Mouse (Mus musculus): ENCODE results near the gene Hs6st1. TPM values are rescaled to one million over a fixed set of nuclear protein-coding genes. Genes with fewer than 3 reads are reported as not detected.

Hs6st1 gene
- total RNA-seq, 1 experiment, result 46.3 TPM

DNA sequence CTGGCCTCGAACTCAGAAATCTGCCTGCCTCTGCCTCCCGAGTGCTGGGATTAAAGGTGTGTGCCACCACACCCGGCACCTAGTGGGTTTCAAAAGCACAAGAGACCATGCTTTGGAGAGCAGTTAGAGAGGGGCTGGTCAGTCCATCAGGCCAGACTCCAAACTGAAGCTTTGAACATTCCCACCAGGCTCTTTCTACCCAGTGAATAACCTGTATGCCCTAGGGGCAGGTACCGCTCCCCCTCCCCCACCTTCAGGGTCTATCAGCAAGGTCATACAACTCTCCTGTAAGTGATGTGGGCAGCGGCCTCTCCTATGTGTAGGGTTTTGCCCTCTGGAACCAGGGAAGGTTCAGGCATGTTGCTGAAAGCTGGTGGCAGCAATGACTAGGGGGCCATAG lies 6.0 kb downstream of the Hs6st1 start:
- H3K4me1 ChIP-seq (ENCODE audit: control insufficient read depth in 2 of 2, insufficient read depth in 2 of 2, low read length in 2 of 2, poor library complexity in 1 of 2), result peaks cover 8 to 55% of the 10 kb centered on the region in 2 experiments
- H3K9me3 ChIP-seq (ENCODE audit: control insufficient read depth, insufficient read depth, low read depth, low read length), result no peaks in the 10 kb centered on the region
- H3K9ac ChIP-seq (ENCODE audit: insufficient read depth, low read depth, low read length, poor library complexity, severe bottlenecking), result no peak overlapping the region
- in situ Hi-C loops (cut with MboI; ENCODE audit: low sequenced_read_pairs in 2 of 2, unreplicated experiment in 2 of 2), result no loop called here
- peaks cover 71% of the 10 kb centered on the region for H3K36me3 ChIP-seq (ENCODE audit: control insufficient read depth, insufficient read depth, low read length, poor library complexity, severe bottlenecking)
- DNase-seq (ENCODE audit: low read depth, low spot score), result no peak
- H3K4me3 ChIP-seq (ENCODE audit: insufficient read depth in 1 of 2, low read depth in 1 of 2, low read length in 2 of 2, poor library complexity in 1 of 2, severe bottlenecking in 1 of 2), result no peak overlapping the region
- TF ChIP-seq ZNF384 (IDR thresholded peaks at IDR 0.05; ENCODE audit: low read depth, low read length) (no peak), ZC3H11A (IDR thresholded peaks at IDR 0.05; ENCODE audit: borderline replicate concordance, low read depth, low read length) (no peak), CHD2 (IDR thresholded peaks at IDR 0.05; ENCODE audit: low read depth, low read length) (no peak), MAFK (IDR thresholded peaks at IDR 0.05; ENCODE audit: insufficient read depth, low read depth, low read length) (no peak), HCFC1 (IDR thresholded peaks at IDR 0.05; ENCODE audit: borderline replicate concordance, insufficient read depth, low read length) (no peak)
- no peak overlapping the region for H3K27ac ChIP-seq (ENCODE audit: insufficient read depth, low read depth, low read length, poor library complexity, severe bottlenecking)

DNA sequence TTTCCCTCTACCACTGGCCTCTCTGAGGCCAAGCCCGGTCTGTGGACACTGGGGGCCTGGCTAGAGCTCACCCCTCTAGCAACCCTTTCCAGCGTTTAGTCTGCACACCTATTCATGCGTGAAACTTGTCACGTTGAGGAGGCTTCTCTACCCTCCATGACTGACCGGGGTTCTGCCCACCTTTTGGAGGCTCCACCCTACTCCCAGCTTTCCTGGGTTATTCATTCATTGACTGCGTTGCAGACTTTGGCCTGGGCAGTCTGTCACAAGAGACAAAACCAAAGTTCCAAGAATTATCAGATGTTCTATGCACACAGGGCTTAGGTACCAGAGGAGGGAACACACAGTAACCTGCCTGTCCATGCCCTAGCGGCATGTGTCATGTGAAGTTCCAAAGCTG lies 6.8 kb downstream of the Hs6st1 start:
- Histone ChIP-seq H3K27ac (ENCODE audit: insufficient read depth, low read depth, low read length, poor library complexity, severe bottlenecking) (no peak overlapping the region), H3K4me3 (ENCODE audit: insufficient read depth in 1 of 2, low read depth in 1 of 2, low read length in 2 of 2, poor library complexity in 1 of 2, severe bottlenecking in 1 of 2) (no peak overlapping the region), H3K36me3 (ENCODE audit: control insufficient read depth, insufficient read depth, low read length, poor library complexity, severe bottlenecking) (peaks cover 78% of the 10 kb centered on the region), H3K4me1 (ENCODE audit: control insufficient read depth in 2 of 2, insufficient read depth in 2 of 2, low read length in 2 of 2, poor library complexity in 1 of 2) (peaks cover 9 to 55% of the 10 kb centered on the region in 2 experiments), H3K9me3 (ENCODE audit: control insufficient read depth, insufficient read depth, low read depth, low read length) (no peaks in the 10 kb centered on the region), H3K9ac (ENCODE audit: insufficient read depth, low read depth, low read length, poor library complexity, severe bottlenecking) (no peak overlapping the region)
- no peak for DNase-seq (ENCODE audit: low read depth, low spot score)
- TF ChIP-seq MAFK (IDR thresholded peaks at IDR 0.05; ENCODE audit: insufficient read depth, low read depth, low read length) (no peak), ZNF384 (IDR thresholded peaks at IDR 0.05; ENCODE audit: low read depth, low read length) (no peak), HCFC1 (IDR thresholded peaks at IDR 0.05; ENCODE audit: borderline replicate concordance, insufficient read depth, low read length) (no peak), CHD2 (IDR thresholded peaks at IDR 0.05; ENCODE audit: low read depth, low read length) (no peak), ZC3H11A (IDR thresholded peaks at IDR 0.05; ENCODE audit: borderline replicate concordance, low read depth, low read length) (no peak)
- in situ Hi-C loops (cut with MboI; ENCODE audit: low sequenced_read_pairs in 2 of 2, unreplicated experiment in 2 of 2), result no loop called here

DNA sequence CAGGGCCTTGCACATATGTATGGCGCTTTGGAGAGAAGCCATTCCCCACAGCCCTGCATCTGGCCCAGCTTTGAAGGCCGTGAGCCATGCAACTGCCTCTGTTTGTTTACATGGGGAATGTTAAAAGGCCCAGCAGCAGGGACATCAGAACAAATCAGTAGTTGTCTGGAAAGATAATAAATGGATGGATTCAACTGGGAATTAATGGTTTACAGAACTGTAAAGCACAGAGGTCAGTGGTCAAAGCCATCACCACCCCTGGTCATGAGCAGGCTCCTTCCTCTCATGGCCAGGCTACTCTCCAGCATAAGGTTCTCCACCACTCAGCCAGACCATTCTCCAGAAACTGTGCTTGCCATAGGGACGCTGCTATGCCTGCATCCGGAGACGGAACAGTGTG lies 7.5 kb downstream of the Hs6st1 start:
- Histone ChIP-seq H3K9me3 (ENCODE audit: control insufficient read depth, insufficient read depth, low read depth, low read length) (no peaks in the 10 kb centered on the region), H3K27ac (ENCODE audit: insufficient read depth, low read depth, low read length, poor library complexity, severe bottlenecking) (no peak overlapping the region), H3K4me1 (ENCODE audit: control insufficient read depth in 2 of 2, insufficient read depth in 2 of 2, low read length in 2 of 2, poor library complexity in 1 of 2) (peaks cover 8 to 49% of the 10 kb centered on the region in 2 experiments), H3K36me3 (ENCODE audit: control insufficient read depth, insufficient read depth, low read length, poor library complexity, severe bottlenecking) (peaks cover 78% of the 10 kb centered on the region), H3K9ac (ENCODE audit: insufficient read depth, low read depth, low read length, poor library complexity, severe bottlenecking) (no peak overlapping the region), H3K4me3 (ENCODE audit: insufficient read depth in 1 of 2, low read depth in 1 of 2, low read length in 2 of 2, poor library complexity in 1 of 2, severe bottlenecking in 1 of 2) (no peak overlapping the region)
- TF ChIP-seq ZNF384 (IDR thresholded peaks at IDR 0.05; ENCODE audit: low read depth, low read length) (no peak), CHD2 (IDR thresholded peaks at IDR 0.05; ENCODE audit: low read depth, low read length) (no peak), ZC3H11A (IDR thresholded peaks at IDR 0.05; ENCODE audit: borderline replicate concordance, low read depth, low read length) (no peak), HCFC1 (IDR thresholded peaks at IDR 0.05; ENCODE audit: borderline replicate concordance, insufficient read depth, low read length) (no peak), MAFK (IDR thresholded peaks at IDR 0.05; ENCODE audit: insufficient read depth, low read depth, low read length) (no peak)
- DNase-seq (ENCODE audit: low read depth, low spot score), result no peak
- in situ Hi-C loops (cut with MboI; ENCODE audit: low sequenced_read_pairs in 2 of 2, unreplicated experiment in 2 of 2), result no loop called here

DNA sequence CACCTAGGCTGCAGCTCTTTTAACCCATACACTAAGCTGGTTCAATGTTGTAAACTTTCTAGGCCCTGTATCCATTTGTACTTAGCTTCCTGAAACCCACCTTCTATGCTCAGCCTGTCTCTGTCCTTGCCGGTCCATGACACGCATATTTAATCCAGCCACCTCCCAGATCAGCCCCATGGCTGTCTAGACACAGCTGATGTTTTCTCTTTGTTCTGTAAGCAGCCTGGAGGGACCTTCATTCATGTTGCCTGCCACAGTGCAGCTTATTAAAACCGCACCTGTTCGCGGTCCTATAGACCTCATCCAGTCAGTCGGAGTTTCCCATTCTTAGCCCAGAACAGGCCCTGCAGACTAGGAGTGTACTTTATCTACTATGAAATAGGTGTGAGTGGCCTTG lies 8.9 kb downstream of the Hs6st1 start:
- in situ Hi-C loops (cut with MboI; ENCODE audit: low sequenced_read_pairs in 2 of 2, unreplicated experiment in 2 of 2), result no loop called here
- TF ChIP-seq MAFK (IDR thresholded peaks at IDR 0.05; ENCODE audit: insufficient read depth, low read depth, low read length), result no peak
- no peak for TF ChIP-seq ZC3H11A (IDR thresholded peaks at IDR 0.05; ENCODE audit: borderline replicate concordance, low read depth, low read length)
- TF ChIP-seq CHD2 (IDR thresholded peaks at IDR 0.05; ENCODE audit: low read depth, low read length), result no peak
- no peak for TF ChIP-seq HCFC1 (IDR thresholded peaks at IDR 0.05; ENCODE audit: borderline replicate concordance, insufficient read depth, low read length)
- no peak for TF ChIP-seq ZNF384 (IDR thresholded peaks at IDR 0.05; ENCODE audit: low read depth, low read length)
- Histone ChIP-seq H3K9ac (ENCODE audit: insufficient read depth, low read depth, low read length, poor library complexity, severe bottlenecking) (no peak overlapping the region), H3K27ac (ENCODE audit: insufficient read depth, low read depth, low read length, poor library complexity, severe bottlenecking) (no peak overlapping the region), H3K9me3 (ENCODE audit: control insufficient read depth, insufficient read depth, low read depth, low read length) (no peaks in the 10 kb centered on the region), H3K4me1 (ENCODE audit: control insufficient read depth in 2 of 2, insufficient read depth in 2 of 2, low read length in 2 of 2, poor library complexity in 1 of 2) (peaks cover 8 to 44% of the 10 kb centered on the region in 2 experiments), H3K4me3 (ENCODE audit: insufficient read depth in 1 of 2, low read depth in 1 of 2, low read length in 2 of 2, poor library complexity in 1 of 2, severe bottlenecking in 1 of 2) (no peak overlapping the region), H3K36me3 (ENCODE audit: control insufficient read depth, insufficient read depth, low read length, poor library complexity, severe bottlenecking) (peaks cover 78% of the 10 kb centered on the region)
- DNase-seq (ENCODE audit: low read depth, low spot score), result no peak

DNA sequence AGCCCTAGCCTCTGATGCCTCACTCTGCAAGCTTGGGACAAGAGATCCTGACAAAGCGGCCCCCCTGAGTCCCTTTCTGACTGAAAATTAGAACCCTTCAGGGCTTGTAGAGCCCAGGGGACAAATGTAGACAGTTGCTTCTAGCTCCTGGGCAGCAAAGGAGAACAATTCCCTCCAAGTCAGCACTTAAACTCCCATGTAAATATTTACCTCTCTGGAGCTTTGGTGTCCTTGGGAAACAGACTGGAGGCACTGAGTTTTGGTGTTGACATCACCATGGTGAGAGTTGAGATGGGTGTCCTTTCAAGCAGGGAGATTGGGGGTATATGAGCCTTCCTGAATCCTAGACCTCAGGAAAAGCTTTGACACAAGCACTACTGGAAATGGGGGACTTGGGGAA lies 10.1 kb downstream of the Hs6st1 start:
- in situ Hi-C loops (cut with MboI; ENCODE audit: low sequenced_read_pairs in 2 of 2, unreplicated experiment in 2 of 2), result no loop called here
- no peak for TF ChIP-seq ZC3H11A (IDR thresholded peaks at IDR 0.05; ENCODE audit: borderline replicate concordance, low read depth, low read length)
- no peak for TF ChIP-seq CHD2 (IDR thresholded peaks at IDR 0.05; ENCODE audit: low read depth, low read length)
- no peak for TF ChIP-seq ZNF384 (IDR thresholded peaks at IDR 0.05; ENCODE audit: low read depth, low read length)
- TF ChIP-seq HCFC1 (IDR thresholded peaks at IDR 0.05; ENCODE audit: borderline replicate concordance, insufficient read depth, low read length), result no peak
- no peak for TF ChIP-seq MAFK (IDR thresholded peaks at IDR 0.05; ENCODE audit: insufficient read depth, low read depth, low read length)
- H3K9me3 ChIP-seq (ENCODE audit: control insufficient read depth, insufficient read depth, low read depth, low read length), result no peaks in the 10 kb centered on the region

More for the DNA sequence above, 10.1 kb downstream of the Hs6st1 start:
- Histone ChIP-seq H3K27ac (ENCODE audit: insufficient read depth, low read depth, low read length, poor library complexity, severe bottlenecking) (no peak overlapping the region), H3K9ac (ENCODE audit: insufficient read depth, low read depth, low read length, poor library complexity, severe bottlenecking) (no peak overlapping the region), H3K4me3 (ENCODE audit: insufficient read depth in 1 of 2, low read depth in 1 of 2, low read length in 2 of 2, poor library complexity in 1 of 2, severe bottlenecking in 1 of 2) (no peak overlapping the region), H3K36me3 (ENCODE audit: control insufficient read depth, insufficient read depth, low read length, poor library complexity, severe bottlenecking) (peaks cover 83% of the 10 kb centered on the region), H3K4me1 (ENCODE audit: control insufficient read depth in 2 of 2, insufficient read depth in 2 of 2, low read length in 2 of 2, poor library complexity in 1 of 2) (peaks cover 3 to 40% of the 10 kb centered on the region in 2 experiments)
- DNase-seq (ENCODE audit: low read depth, low spot score), result no peak

Data from ES-E14 (cell line).